Mouse (Mus musculus): ENCODE data around the gene Eef2kmt. TPM values are rescaled to one million over a fixed set of nuclear protein-coding genes. Genes with fewer than 3 reads are reported as not detected.
A peak's percentile ranks its signal among the peaks of the same experiment; 100 is the strongest.
"Not testable (repeated sequence)": the region's sequence is repeated elsewhere in the genome, so short reads cannot be mapped to it uniquely, and the experiment has no call there.

The Eef2kmt gene
- polyA plus RNA-seq, 1 experiment from 2014 or later = 26.4 TPM

GRCm38 (mm10) chr16:5250891-5251290, 4.9 kb downstream of the Eef2kmt start:
- Histone ChIP-seq H3K36me3 (ENCODE audit: insufficient read depth, low read length) (peaks cover 13% of the 10 kb centered on the region; the same call in 1 of the 2 replicates), H3K4me1 (ENCODE audit: insufficient read depth, low read depth, low read length) (peaks cover 3% of the 10 kb centered on the region; the same call in 1 of the 2 replicates), H3K9ac (replicated peaks; ENCODE audit: low read depth) (no peak overlapping the region), H3K9me3 (ENCODE audit: low read length) (no peaks in the 10 kb centered on the region), H3K4me3 (ENCODE audit: low read depth, low read length) (no peak overlapping the region), H3K27ac (ENCODE audit: low read length) (no peak overlapping the region), H3K4me2 (replicated peaks; ENCODE audit: low read depth, low read length) (no peak overlapping the region), H3K27me3 (replicated peaks; ENCODE audit: insufficient read depth, low read length) (no peaks in the 10 kb centered on the region)
- TF ChIP-seq CTCF (IDR thresholded peaks at IDR 0.05) (no peak), EP300 (IDR thresholded peaks at IDR 0.05) (no peak)
- no peak for ATAC-seq
- no peak for DNase-seq (ENCODE audit: low spot score)
- 89% methylated on average over 3 of the region's 3 CpGs for WGBS

DNA sequence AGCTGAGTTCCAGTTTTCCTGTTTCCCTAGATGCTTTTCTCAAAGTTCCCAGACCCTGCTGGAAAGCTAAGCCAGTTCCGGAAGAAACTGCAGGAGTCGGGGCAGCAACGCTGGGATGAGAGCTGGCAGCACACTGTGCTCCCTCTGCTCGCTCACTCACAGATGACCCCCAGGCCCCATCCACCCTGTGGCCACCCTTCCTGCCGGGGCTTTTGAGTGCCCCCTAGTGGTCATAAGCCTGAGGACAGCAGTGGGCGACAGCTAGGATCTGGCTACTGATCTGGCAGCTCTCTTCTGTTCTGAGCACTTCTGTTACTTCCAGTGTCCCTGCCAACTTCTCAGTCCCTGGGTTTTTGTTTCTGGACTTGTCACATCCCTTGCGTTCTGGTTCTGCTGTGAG, 11.4 kb downstream of the Eef2kmt start:
- H3K4me1 ChIP-seq (ENCODE audit: insufficient read depth, low read depth, low read length) = no peaks in the 10 kb centered on the region
- 29% methylated on average over 7 of the region's 7 CpGs for WGBS
- peaks cover 19% of the 10 kb centered on the region for H3K36me3 ChIP-seq (ENCODE audit: insufficient read depth, low read length)
- no peak overlapping the region for H3K4me2 ChIP-seq (replicated peaks; ENCODE audit: low read depth, low read length)
- peak; percentile 92 for TF ChIP-seq CTCF (IDR thresholded peaks at IDR 0.05)
- no peak for TF ChIP-seq EP300 (IDR thresholded peaks at IDR 0.05)
- no peaks in the 10 kb centered on the region for H3K27me3 ChIP-seq (replicated peaks; ENCODE audit: insufficient read depth, low read length)
- H3K27ac ChIP-seq (ENCODE audit: low read length) = no peak overlapping the region
- no peak overlapping the region for H3K4me3 ChIP-seq (ENCODE audit: low read depth, low read length)
- H3K9ac ChIP-seq (replicated peaks; ENCODE audit: low read depth) = no peak overlapping the region
- DNase-seq (ENCODE audit: low spot score) (peak; percentile 62), ATAC-seq (peak; percentile 88)
- no peaks in the 10 kb centered on the region for H3K9me3 ChIP-seq (ENCODE audit: low read length)

- Histone ChIP-seq H3K27ac (ENCODE audit: low read length) (no peak overlapping the region), H3K4me3 (ENCODE audit: low read depth, low read length) (no peak overlapping the region), H3K36me3 (ENCODE audit: insufficient read depth, low read length) (peaks cover 12% of the 10 kb centered on the region; the same call in 1 of the 2 replicates), H3K4me1 (ENCODE audit: insufficient read depth, low read depth, low read length) (no peaks in the 10 kb centered on the region), H3K27me3 (replicated peaks; ENCODE audit: insufficient read depth, low read length) (no peaks in the 10 kb centered on the region), H3K9me3 (ENCODE audit: low read length) (no peaks in the 10 kb centered on the region), H3K4me2 (replicated peaks; ENCODE audit: low read depth, low read length) (no peak overlapping the region), H3K9ac (replicated peaks; ENCODE audit: low read depth) (no peak overlapping the region)
- no peak for TF ChIP-seq CTCF (IDR thresholded peaks at IDR 0.05)
- TF ChIP-seq EP300 (IDR thresholded peaks at IDR 0.05) = no peak
- no peak for ATAC-seq
- 87% methylated on average over 5 of the region's 6 CpGs for WGBS
- DNase-seq (ENCODE audit: low spot score) = no peak
Measured at GRCm38 (mm10) chr16:5242882-5243281, 12.9 kb downstream of the Eef2kmt start.

- Histone ChIP-seq H3K9ac (replicated peaks; ENCODE audit: low read depth) (no peak overlapping the region), H3K4me3 (ENCODE audit: low read depth, low read length) (no peak overlapping the region), H3K4me2 (replicated peaks; ENCODE audit: low read depth, low read length) (no peak overlapping the region), H3K27me3 (replicated peaks; ENCODE audit: insufficient read depth, low read length) (no peaks in the 10 kb centered on the region), H3K4me1 (ENCODE audit: insufficient read depth, low read depth, low read length) (no peaks in the 10 kb centered on the region), H3K36me3 (ENCODE audit: insufficient read depth, low read length) (peaks cover 12% of the 10 kb centered on the region; the same call in 1 of the 2 replicates), H3K27ac (ENCODE audit: low read length) (no peak overlapping the region), H3K9me3 (ENCODE audit: low read length) (no peaks in the 10 kb centered on the region)
- DNase-seq (ENCODE audit: low spot score) (no peak), ATAC-seq (no peak)
- TF ChIP-seq CTCF (IDR thresholded peaks at IDR 0.05) = no peak
- no peak for TF ChIP-seq EP300 (IDR thresholded peaks at IDR 0.05)
- 87% methylated on average over 4 of the region's 4 CpGs for WGBS
Measured at GRCm38 (mm10) chr16:5242355-5242754, 13.4 kb downstream of the Eef2kmt start.

DNA sequence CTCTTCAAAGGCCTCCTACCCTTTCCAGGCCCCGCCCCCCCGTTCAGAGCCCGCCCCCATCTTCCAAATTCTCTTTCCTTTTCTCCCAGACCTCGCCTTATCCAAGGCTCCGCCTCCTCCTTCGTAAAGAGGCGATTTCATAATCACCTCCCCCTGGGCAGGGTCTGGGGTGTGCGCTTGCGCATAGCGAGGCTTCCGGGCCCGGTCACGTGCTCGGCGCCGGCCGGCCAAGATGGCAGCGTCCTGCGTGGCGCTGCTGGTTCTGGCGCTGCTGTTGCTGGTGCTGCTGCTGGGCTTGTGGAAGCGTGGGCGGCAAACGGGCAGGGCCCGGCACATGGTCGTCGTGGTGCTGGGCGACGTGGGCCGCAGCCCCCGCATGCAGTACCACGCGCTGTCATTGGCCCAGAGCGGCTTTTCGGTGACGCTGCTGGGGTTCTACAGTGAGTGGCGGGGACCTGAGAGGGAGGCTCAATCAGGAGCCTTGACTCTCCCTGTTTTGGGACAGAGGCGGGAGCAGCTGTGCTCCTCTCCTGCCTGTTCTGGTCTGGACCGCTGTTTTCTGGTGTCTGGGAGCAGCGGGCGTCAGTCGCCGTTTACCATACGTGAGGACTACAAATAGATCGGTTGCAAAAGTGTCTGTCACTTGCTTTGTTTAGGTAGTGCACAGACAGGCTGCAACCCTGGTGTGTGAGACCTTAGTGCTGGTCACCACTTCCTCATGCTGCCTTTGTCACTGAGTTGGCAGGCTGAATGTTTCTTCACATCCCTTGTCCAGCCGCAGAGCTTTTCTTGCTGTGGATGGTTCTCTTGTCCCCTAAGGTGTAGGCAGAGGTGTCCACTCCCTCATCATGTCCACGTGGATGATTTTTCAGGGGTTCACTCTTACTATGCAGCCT, 22.1 kb downstream of the Eef2kmt start, which contains the start of gene Alg1:
Gene Alg1 (plus strand): TSS at position 204 of the 896 bp plus-strand sequence.
- DNase-seq (ENCODE audit: low spot score) (peak; percentile 98), ATAC-seq (peak; percentile 98)
- Histone ChIP-seq H3K9ac (replicated peaks; ENCODE audit: low read depth) (peak within 1 kb of the TSS; percentile 67), H3K9me3 (ENCODE audit: low read length) (no peaks in the 10 kb centered on the region), H3K4me2 (replicated peaks; ENCODE audit: low read depth, low read length) (peak within 1 kb of the TSS; percentile 72), H3K27me3 (replicated peaks; ENCODE audit: insufficient read depth, low read length) (no peaks in the 10 kb centered on the region), H3K36me3 (ENCODE audit: insufficient read depth, low read length) (no peaks in the 10 kb centered on the region), H3K4me1 (ENCODE audit: insufficient read depth, low read depth, low read length) (no peaks in the 10 kb centered on the region), H3K27ac (ENCODE audit: low read length) (peak within 1 kb of the TSS; percentile 65), H3K4me3 (ENCODE audit: low read depth, low read length) (peak within 1 kb of the TSS; percentile 60)
- WGBS = 2% methylated on average over 46 of the region's 47 CpGs
- TF ChIP-seq EP300 (IDR thresholded peaks at IDR 0.05) (no peak; the same call in 1 of the 2 replicates), CTCF (IDR thresholded peaks at IDR 0.05) (no peak)

DNA sequence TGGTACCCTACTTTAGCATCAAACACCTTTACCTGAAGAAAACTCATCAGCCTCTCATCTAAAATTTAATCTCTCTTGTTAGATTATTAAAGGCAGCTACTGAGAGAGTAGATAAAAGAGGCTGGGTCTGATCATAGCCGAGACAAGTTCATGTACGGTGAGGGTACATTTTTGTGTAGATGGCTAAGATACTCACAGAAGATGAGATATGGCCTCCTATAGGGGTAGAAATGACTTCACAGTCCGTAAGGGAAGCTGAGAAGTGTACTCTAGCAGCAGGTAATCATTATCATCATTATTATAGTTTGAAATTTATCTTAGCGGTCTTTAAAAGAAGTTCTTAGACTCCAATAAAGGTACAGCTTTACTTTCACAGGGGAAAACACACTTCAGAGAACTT, 22.8 kb downstream of the Eef2kmt start:
- peak; percentile 5; the same call in 1 of the 2 replicates for ATAC-seq
- 58% methylated on average over 4 of the region's 4 CpGs for WGBS
- no peaks in the 10 kb centered on the region for H3K27me3 ChIP-seq (replicated peaks; ENCODE audit: insufficient read depth, low read length)
- TF ChIP-seq CTCF (IDR thresholded peaks at IDR 0.05) = no peak
- no peak; the same call in 1 of the 2 replicates for TF ChIP-seq EP300 (IDR thresholded peaks at IDR 0.05)
- H3K9me3 ChIP-seq (ENCODE audit: low read length) = no peaks in the 10 kb centered on the region
- no peak overlapping the region for H3K27ac ChIP-seq (ENCODE audit: low read length)
- H3K4me2 ChIP-seq (replicated peaks; ENCODE audit: low read depth, low read length) = peak overlapping the region; percentile 72; the same call in 1 of the 2 replicates
- no peak for DNase-seq (ENCODE audit: low spot score)
- no peaks in the 10 kb centered on the region for H3K36me3 ChIP-seq (ENCODE audit: insufficient read depth, low read length)
- H3K4me1 ChIP-seq (ENCODE audit: insufficient read depth, low read depth, low read length) = no peaks in the 10 kb centered on the region
- peak overlapping the region; percentile 60; the same call in 1 of the 2 replicates for H3K4me3 ChIP-seq (ENCODE audit: low read depth, low read length)
- H3K9ac ChIP-seq (replicated peaks; ENCODE audit: low read depth) = no peak overlapping the region

- H3K4me1 ChIP-seq (ENCODE audit: insufficient read depth, low read depth, low read length); H3K27ac ChIP-seq (ENCODE audit: low read length); H3K4me3 ChIP-seq (ENCODE audit: low read depth, low read length); H3K36me3 ChIP-seq (ENCODE audit: insufficient read depth, low read length); ATAC-seq; DNase-seq (ENCODE audit: low spot score); H3K9ac ChIP-seq (replicated peaks; ENCODE audit: low read depth); H3K9me3 ChIP-seq (ENCODE audit: low read length); H3K27me3 ChIP-seq (replicated peaks; ENCODE audit: insufficient read depth, low read length); H3K4me2 ChIP-seq (replicated peaks; ENCODE audit: low read depth, low read length): not testable (repeated sequence)
- WGBS = 63% methylated on average over 3 of the region's 3 CpGs
Measured at GRCm38 (mm10) chr16:5228103-5228502, 27.7 kb downstream of the Eef2kmt start.

GRCm38 (mm10) chr16:5227501-5227900, 28.3 kb downstream of the Eef2kmt start:
- not testable (repeated sequence) for H3K27me3 ChIP-seq (replicated peaks; ENCODE audit: insufficient read depth, low read length); H3K4me1 ChIP-seq (ENCODE audit: insufficient read depth, low read depth, low read length); DNase-seq (ENCODE audit: low spot score); H3K4me3 ChIP-seq (ENCODE audit: low read depth, low read length); H3K36me3 ChIP-seq (ENCODE audit: insufficient read depth, low read length); H3K9me3 ChIP-seq (ENCODE audit: low read length); ATAC-seq; H3K27ac ChIP-seq (ENCODE audit: low read length); H3K9ac ChIP-seq (replicated peaks; ENCODE audit: low read depth); H3K4me2 ChIP-seq (replicated peaks; ENCODE audit: low read depth, low read length)
- 68% methylated on average over 19 of the region's 19 CpGs for WGBS

- H3K4me2 ChIP-seq (replicated peaks; ENCODE audit: low read depth, low read length); ATAC-seq: not testable (repeated sequence)
- 3% methylated on average over 1 of the region's 1 CpGs for WGBS
Measured at GRCm38 (mm10) chr16:5226534-5226933, 29.2 kb downstream of the Eef2kmt start.

More at GRCm38 (mm10) chr16:5226534-5226933, 29.2 kb downstream of the Eef2kmt start:
- not testable (repeated sequence) for H3K36me3 ChIP-seq (ENCODE audit: insufficient read depth, low read length); H3K27ac ChIP-seq (ENCODE audit: low read length); H3K4me3 ChIP-seq (ENCODE audit: low read depth, low read length); H3K27me3 ChIP-seq (replicated peaks; ENCODE audit: insufficient read depth, low read length); H3K9me3 ChIP-seq (ENCODE audit: low read length); H3K4me1 ChIP-seq (ENCODE audit: insufficient read depth, low read depth, low read length); H3K9ac ChIP-seq (replicated peaks; ENCODE audit: low read depth); DNase-seq (ENCODE audit: low spot score)

Data from lung, postnatal 0 days (tissue).